Mouse (Mus musculus) brain, embryonic 14.5 days (tissue): ENCODE data around the gene Vps72.

Experiments
- CTCF ChIP-seq: fragments of 200-500 bp; IDR thresholded peaks from 2 replicates; pipeline ENCODE4 v1.5.1; 2012; ENCODE audit warnings: inconsistent platforms, mild to moderate bottlenecking, moderate library complexity, borderline replicate concordance; ENCODE audit not compliant: insufficient read depth, insufficient read length; ENCODE audit errors: extremely low read depth
- POLR2A ChIP-seq: fragments of 200-500 bp; IDR thresholded peaks from 2 replicates; pipeline ENCODE4 v1.6.1; 2012; ENCODE audit warnings: mild to moderate bottlenecking, inconsistent platforms, borderline replicate concordance; ENCODE audit not compliant: poor library complexity, insufficient read depth, insufficient read length, severe bottlenecking; ENCODE audit errors: extremely low read depth

DNA sequence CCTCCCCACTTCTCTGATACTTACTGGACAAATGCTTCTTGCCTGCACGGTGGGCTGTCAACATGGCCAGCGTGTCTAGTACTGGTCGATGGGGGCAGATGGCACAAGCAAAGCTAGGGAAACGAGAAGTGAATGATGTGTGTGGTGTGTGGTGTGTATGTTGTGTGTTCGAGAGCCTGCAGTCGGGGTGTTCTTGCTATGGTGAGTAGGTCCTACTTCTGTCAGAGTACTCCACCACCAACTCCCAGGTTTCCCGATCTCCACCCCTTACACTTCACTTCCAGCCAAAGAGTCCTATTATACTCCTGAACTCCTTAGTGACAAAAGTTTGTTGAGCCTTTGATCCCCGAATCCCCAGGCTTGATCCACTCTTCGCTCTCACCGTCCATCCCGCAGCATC, 22.4 kb downstream of the Vps72 start:
- TF ChIP-seq CTCF (no peak), POLR2A (no peak)
